Mouse (Mus musculus) liver, embryonic 16.5 days (tissue): Measurements from ENCODE around the gene Brd4. TPM values are rescaled to one million over a fixed set of nuclear protein-coding genes. Genes with fewer than 3 reads are reported as not detected.
"Not testable (repeated sequence)": the region's sequence is repeated elsewhere in the genome, so short reads cannot be mapped to it uniquely, and the experiment has no call there.

Source experiments
- ATAC-seq: fragments of 200-750 bp; cut with Nextera tagmentation; 2 replicates; pipeline ENCODE4 v1.8.0; 2017; ENCODE audit warnings: low read depth, mild to moderate bottlenecking, moderate number of reproducible peaks, moderate library complexity
- H3K27ac ChIP-seq: fragments of 300-500 bp; sonication (generic); 2 replicates; pipeline ENCODE4 v1.5.1; 2014; ENCODE audit warnings: mild to moderate bottlenecking, low read length
- H3K27me3 ChIP-seq: fragments of 300-500 bp; sonication (generic); 2 replicates; pipeline ENCODE4 v1.6.1; 2014; ENCODE audit warnings: low read depth, low read length, mixed read lengths; ENCODE audit not compliant: control insufficient read depth, insufficient read depth
- H3K36me3 ChIP-seq: fragments of 300-500 bp; sonication (generic); 2 replicates; pipeline ENCODE4 v1.6.1; 2014; ENCODE audit warnings: mild to moderate bottlenecking; ENCODE audit not compliant: control insufficient read depth, insufficient read depth
- H3K4me1 ChIP-seq: fragments of 300-500 bp; sonication (generic); 2 replicates; pipeline ENCODE4 v1.6.1; 2014; ENCODE audit warnings: low read depth, low read length, mixed read lengths; ENCODE audit not compliant: control insufficient read depth
- H3K4me2 ChIP-seq: fragments of 300-500 bp; sonication (generic); 2 replicates; pipeline ENCODE4 v1.6.1; 2014; ENCODE audit warnings: low read depth, low read length, mixed read lengths
- H3K4me3 ChIP-seq: fragments of 300-500 bp; sonication (generic); 2 replicates; pipeline ENCODE4 v1.5.1; 2014; ENCODE audit warnings: low read depth, mild to moderate bottlenecking, low read length
- H3K9ac ChIP-seq: fragments of 300-500 bp; sonication (generic); 2 replicates; pipeline ENCODE4 v1.6.1; 2014; ENCODE audit warnings: low read depth, low read length
- H3K9me3 ChIP-seq: fragments of 300-500 bp; sonication (generic); replicated peaks from 2 replicates; pipeline ENCODE4 v1.6.1; 2016; ENCODE audit warnings: low read length; ENCODE audit not compliant: control insufficient read depth
- WGBS: fragments of 180-500 bp; shearing (Covaris S2); extraction: QIAGEN DNeasy Blood & Tissue Kit; methylation state at CpG from one replicate; pipeline ENCODE4 v1.1.7; 2014; ENCODE audit not compliant: insufficient replicate concordance; 5-methylcytosine and 5-hydroxymethylcytosine counted together
- polyA plus RNA-seq: library from polyadenylated mRNA; unstranded; fragments of >200 nt; fragmentation: Nextera tagmentation; extraction: Ambion mirVana; gene quantifications from 2 replicates; pipeline ENCODE4 v1.2.1, GENCODE M21; 2015

Brd4 gene
- polyA plus RNA-seq, 1 experiment from 2014 or later: 36.0 TPM

- Histone ChIP-seq H3K4me3 (no peak overlapping the region), H3K27ac (no peak overlapping the region), H3K4me1 (no peaks in the 10 kb centered on the region), H3K36me3 (peaks cover 9% of the 10 kb centered on the region; the same call in 1 of the 2 replicates), H3K27me3 (no peaks in the 10 kb centered on the region), H3K9me3 (no peaks in the 10 kb centered on the region), H3K4me2 (no peak overlapping the region), H3K9ac (no peak overlapping the region)
- no peak for ATAC-seq
These were observed 51.3 kb downstream of the Brd4 start for GRCm38 (mm10) chr17:32233174-32233573.

GRCm38 (mm10) chr17:32229256-32229655 lies 55.3 kb downstream of the Brd4 start:
- H3K9ac ChIP-seq: no peak overlapping the region
- no peaks in the 10 kb centered on the region for H3K9me3 ChIP-seq
- H3K36me3 ChIP-seq: peaks cover 31% of the 10 kb centered on the region
- no peak overlapping the region for H3K4me3 ChIP-seq
- 93% methylated on average over 4 of the region's 4 CpGs for WGBS
- ATAC-seq: no peak
- no peaks in the 10 kb centered on the region for H3K27me3 ChIP-seq
- no peak overlapping the region for H3K27ac ChIP-seq
- H3K4me2 ChIP-seq: no peak overlapping the region
- H3K4me1 ChIP-seq: no peaks in the 10 kb centered on the region

GRCm38 (mm10) chr17:32220873-32221272 lies 63.6 kb downstream of the Brd4 start:
- Histone ChIP-seq H3K27me3 (no peaks in the 10 kb centered on the region), H3K4me3 (no peak overlapping the region), H3K4me2 (no peak overlapping the region), H3K27ac (no peak overlapping the region), H3K9ac (no peak overlapping the region), H3K36me3 (peaks cover 52% of the 10 kb centered on the region), H3K4me1 (no peaks in the 10 kb centered on the region), H3K9me3 (no peaks in the 10 kb centered on the region)
- ATAC-seq: no peak
- 65% methylated on average over 3 of the region's 3 CpGs for WGBS

GRCm38 (mm10) chr17:32215587-32215986 lies 68.9 kb downstream of the Brd4 start:
- not testable (repeated sequence) for H3K4me3 ChIP-seq, H3K27ac ChIP-seq, H3K4me2 ChIP-seq, H3K27me3 ChIP-seq, H3K9ac ChIP-seq, H3K9me3 ChIP-seq, H3K4me1 ChIP-seq, ATAC-seq
- WGBS: 68% methylated on average over 4 of the region's 4 CpGs
- H3K36me3 ChIP-seq: peaks cover 56% of the 10 kb centered on the region

- not testable (repeated sequence) for ATAC-seq, H3K9ac ChIP-seq, H3K4me1 ChIP-seq, H3K4me2 ChIP-seq, H3K27ac ChIP-seq, H3K4me3 ChIP-seq, H3K27me3 ChIP-seq, H3K9me3 ChIP-seq
- H3K36me3 ChIP-seq: peaks cover 75% of the 10 kb centered on the region
- WGBS: 90% methylated on average over 6 of the region's 6 CpGs
These were observed 73.0 kb downstream of the Brd4 start for GRCm38 (mm10) chr17:32211554-32211953.

- H3K4me1 ChIP-seq: no peaks in the 10 kb centered on the region
- H3K4me2 ChIP-seq: no peak overlapping the region
- peaks cover 75% of the 10 kb centered on the region for H3K36me3 ChIP-seq
- ATAC-seq: no peak
- no peak overlapping the region for H3K4me3 ChIP-seq
- 60% methylated on average over 3 of the region's 3 CpGs for WGBS
- H3K9me3 ChIP-seq: no peaks in the 10 kb centered on the region
- no peak overlapping the region for H3K9ac ChIP-seq
- H3K27ac ChIP-seq: no peak overlapping the region
- H3K27me3 ChIP-seq: no peaks in the 10 kb centered on the region
These were observed 74.8 kb downstream of the Brd4 start for GRCm38 (mm10) chr17:32209752-32210151.

GRCm38 (mm10) chr17:32209144-32209543 lies 75.4 kb downstream of the Brd4 start:
- peaks cover 69% of the 10 kb centered on the region for H3K36me3 ChIP-seq
- H3K4me3 ChIP-seq: no peak overlapping the region
- no peaks in the 10 kb centered on the region for H3K9me3 ChIP-seq
- H3K27ac ChIP-seq: no peak overlapping the region
- H3K27me3 ChIP-seq: no peaks in the 10 kb centered on the region
- no peak for ATAC-seq
- WGBS: 82% methylated on average over 6 of the region's 6 CpGs
- H3K4me1 ChIP-seq: no peaks in the 10 kb centered on the region
- no peak overlapping the region for H3K4me2 ChIP-seq
- no peak overlapping the region for H3K9ac ChIP-seq

- WGBS: 86% methylated on average over 5 of the region's 5 CpGs
- no peaks in the 10 kb centered on the region for H3K9me3 ChIP-seq
- no peak overlapping the region for H3K4me2 ChIP-seq
- H3K27me3 ChIP-seq: no peaks in the 10 kb centered on the region
- H3K27ac ChIP-seq: no peak overlapping the region
- no peak overlapping the region for H3K4me3 ChIP-seq
- H3K36me3 ChIP-seq: peaks cover 65% of the 10 kb centered on the region
- ATAC-seq: no peak
- no peak overlapping the region for H3K9ac ChIP-seq
- no peaks in the 10 kb centered on the region for H3K4me1 ChIP-seq
These were observed 76.8 kb downstream of the Brd4 start for GRCm38 (mm10) chr17:32207586-32208245.

GRCm38 (mm10) chr17:32205345-32205744 lies 79.2 kb downstream of the Brd4 start:
- Histone ChIP-seq H3K27ac (no peak overlapping the region), H3K9me3 (no peaks in the 10 kb centered on the region), H3K4me1 (no peaks in the 10 kb centered on the region), H3K9ac (no peak overlapping the region), H3K27me3 (no peaks in the 10 kb centered on the region), H3K4me2 (no peak overlapping the region), H3K36me3 (peaks cover 63% of the 10 kb centered on the region), H3K4me3 (no peak overlapping the region)
- 80% methylated on average over 3 of the region's 3 CpGs for WGBS
- ATAC-seq: no peak
